Mouse (Mus musculus) kidney, postnatal 10 days (tissue): ENCODE data around the gene Crygs.
"Not testable (repeated sequence)": the region's sequence is repeated elsewhere in the genome, so short reads cannot be mapped to it uniquely, and the experiment has no call there.

Experiments
- DNase-seq: peaks from one replicate; pipeline ENCODE4 v3.0.0; 2021; ENCODE audit warnings: mixed read lengths

Gene Crygs

GRCm38 (mm10) chr16:22782686-22783085 is 28.7 kb downstream of the Crygs start:
- no peak for DNase-seq

- DNase-seq = no peak
Observed at GRCm38 (mm10) chr16:22779228-22779835, 32.0 kb downstream of the Crygs start.

GRCm38 (mm10) chr16:22778296-22778695 is 33.1 kb downstream of the Crygs start:
- DNase-seq = not testable (repeated sequence)

GRCm38 (mm10) chr16:22775471-22775985 is 35.8 kb downstream of the Crygs start:
- DNase-seq = no peak

- no peak for DNase-seq
Observed at GRCm38 (mm10) chr16:22768661-22769060, 42.7 kb downstream of the Crygs start.

GRCm38 (mm10) chr16:22767405-22767804 is 44.0 kb downstream of the Crygs start:
- DNase-seq = no peak

- no peak for DNase-seq
Observed at GRCm38 (mm10) chr16:22766738-22767211, 44.6 kb downstream of the Crygs start.

- no peak for DNase-seq
Observed at GRCm38 (mm10) chr16:22765531-22765930, 45.8 kb downstream of the Crygs start.
